In genomic region chrX:52164134-52164737, GRCm38 (mm10) we compare ENCODE assay signal across 8 mouse cellular contexts. TPM values are rescaled to one million over a fixed set of nuclear protein-coding genes. Genes with fewer than 3 reads are reported as not detected.
DNase-seq lines count a peak whose midpoint lies in the region; ATAC-seq and TF ChIP-seq lines count a peak whose summit lies in the region.

No protein-coding gene starts in this region.

- H3K4me1 ChIP-seq in embryonic fibroblast, embryonic 13.5 days (ENCODE audit: control insufficient read depth, insufficient read depth, low read length) = no peaks in the 10 kb centered on the region
- peaks cover 18% of the 10 kb centered on the region; the same call in 1 of the 2 replicates for H3K4me1 ChIP-seq in hindbrain, embryonic 10.5 days (replicated peaks)
- H3K4me1 ChIP-seq in liver, embryonic 12.5 days = peaks cover 23% of the 10 kb centered on the region
- no peaks in the 10 kb centered on the region for H3K4me1 ChIP-seq in small intestine, adult 2 months (ENCODE audit: control insufficient read depth, insufficient read depth, insufficient read length, low read length)

- peak overlapping the region; percentile 61; the same call in 1 of the 2 replicates for H3K27ac ChIP-seq in embryonic fibroblast, embryonic 13.5 days (ENCODE audit: insufficient read depth, low read length)
- H3K27ac ChIP-seq in hindbrain, embryonic 10.5 days = peak overlapping the region; percentile 86
- no peak overlapping the region for H3K27ac ChIP-seq in liver, embryonic 12.5 days
- peak overlapping the region; percentile 69 for H3K27ac ChIP-seq in small intestine, adult 2 months (ENCODE audit: insufficient read depth, low read depth, low read length)

- DNase-seq in right cerebral cortex, postnatal 4 days = peak; percentile 10
- no peak for DNase-seq in right cerebral cortex, adult 2 months (ENCODE audit: low spot score in 2 of 2)
- peak; percentile 17 for DNase-seq in hindbrain, embryonic 10.5 days (ENCODE audit: low spot score)
- DNase-seq in frontal cortex, postnatal 36 days (ENCODE audit: low spot score in 2 of 2) = no peak
- DNase-seq in right cerebral cortex, postnatal 36 days (ENCODE audit: low spot score in 2 of 2) = no peak

- H3K27me3 ChIP-seq in hindbrain, embryonic 10.5 days (ENCODE audit: insufficient read depth, poor library complexity, severe bottlenecking) = peaks cover 51% of the 10 kb centered on the region
- H3K27me3 ChIP-seq in liver, embryonic 12.5 days (replicated peaks) = peaks cover 40% of the 10 kb centered on the region
- H3K27me3 ChIP-seq in small intestine, adult 2 months (ENCODE audit: control insufficient read depth, insufficient read depth, low read length) = no peaks in the 10 kb centered on the region

- H3K9me3 ChIP-seq in hindbrain, embryonic 10.5 days = no peaks in the 10 kb centered on the region
- no peaks in the 10 kb centered on the region for H3K9me3 ChIP-seq in liver, embryonic 12.5 days (replicated peaks)

- no peaks in the 10 kb centered on the region for H3K36me3 ChIP-seq in hindbrain, embryonic 10.5 days
- H3K36me3 ChIP-seq in liver, embryonic 12.5 days = no peaks in the 10 kb centered on the region
- H3K36me3 ChIP-seq in small intestine, adult 2 months (ENCODE audit: control insufficient read depth, insufficient read depth, low read length) = no peaks in the 10 kb centered on the region

- no peak for ATAC-seq in liver, embryonic 12.5 days

- no peak for TF ChIP-seq CTCF in embryonic fibroblast, embryonic 13.5 days (IDR thresholded peaks at IDR 0.05; ENCODE audit: borderline replicate concordance, insufficient read depth, low read length)
- TF ChIP-seq CTCF in small intestine, adult 2 months (IDR thresholded peaks at IDR 0.05; ENCODE audit: extremely low read depth, insufficient read length, insufficient replicate concordance, low read depth, low read length) = no peak

- TF ChIP-seq POLR2A in embryonic fibroblast, embryonic 13.5 days (IDR thresholded peaks at IDR 0.05; ENCODE audit: low read depth, low read length) = no peak
- TF ChIP-seq POLR2A in small intestine, adult 2 months (IDR thresholded peaks at IDR 0.05; ENCODE audit: low read depth, low read length) = no peak

- H3K4me2 ChIP-seq in liver, embryonic 12.5 days = peak overlapping the region; percentile 90

- 14% methylated on average over 44 of the region's 44 CpGs for WGBS in hindbrain, embryonic 10.5 days
- WGBS in liver, embryonic 12.5 days (ENCODE audit: insufficient replicate concordance) = 14% methylated on average over 38 of the region's 44 CpGs
- 13% methylated on average over 36 of the region's 44 CpGs for whole genome bisulfite sequencing in small intestine, adult 2 months

- peak overlapping the region; percentile 95 for H3K4me3 ChIP-seq in embryonic fibroblast, embryonic 13.5 days (ENCODE audit: insufficient read depth, low read length)
- peak overlapping the region; percentile 62 for H3K4me3 ChIP-seq in hindbrain, embryonic 10.5 days
- H3K4me3 ChIP-seq in liver, embryonic 12.5 days = peak overlapping the region; percentile 65
- H3K4me3 ChIP-seq in small intestine, adult 2 months (ENCODE audit: low read depth, low read length) = peak overlapping the region; percentile 88

- peak overlapping the region; percentile 74 for H3K9ac ChIP-seq in liver, embryonic 12.5 days

RNA-seq across cellular contexts. Expression of gene Gpc4, which starts 0.8 kb away (rescaled TPM):
- polyA plus RNA-seq in embryonic fibroblast, embryonic 13.5 days (2011; ENCODE audit: insufficient read length, low read depth, missing spikeins) = 214 and 232 TPM in 2 replicates
- 28.4 and 29.2 TPM in 2 replicates for polyA plus RNA-seq in hindbrain, embryonic 10.5 days (2016; fragmentation: Nextera tagmentation; extraction: Ambion mirVana)
- 6.3 and 7.2 TPM in 2 replicates for polyA plus RNA-seq in liver, embryonic 12.5 days (2016; fragmentation: Nextera tagmentation; extraction: Ambion mirVana)
- polyA plus RNA-seq in small intestine, adult 2 months (2012; rRNA removed) = 11.1 and 31.0 TPM in 2 replicates

Comparison
In these comparisons a context has a peak if more than half of its experiments do, and no peak if none do; other contexts are left out.
1. DNase-seq: peak in right cerebral cortex, postnatal 4 days (single experiment) and hindbrain, embryonic 10.5 days (single experiment); none in right cerebral cortex, adult 2 months (0 of 2), frontal cortex, postnatal 36 days (0 of 2) and right cerebral cortex, postnatal 36 days (0 of 2).
2. Peak in every context shown above with its lines, with median percentiles within 50 percentile points of each other: H3K4me3 ChIP-seq.